Mouse (Mus musculus): ENCODE data around the gene Ccr6. TPM values are rescaled to one million over a fixed set of nuclear protein-coding genes. Genes with fewer than 3 reads are reported as not detected.

Gene Ccr6
- polyA plus RNA-seq, 1 experiment from 2014 or later: not detected

GRCm38 (mm10) chr17:8276071-8276470 lies 40.2 kb downstream of the Ccr6 start:
- Histone ChIP-seq H3K27me3 (ENCODE audit: low read depth, poor library complexity, severe bottlenecking) (0 out of 2 replicates have a peak, but pooled peaks cover 10% of the 10 kb centered on the region), H3K4me1 (no peaks in the 10 kb centered on the region), H3K4me3 (no peak overlapping the region), H3K27ac (replicated peaks) (no peak overlapping the region), H3K36me3 (no peaks in the 10 kb centered on the region), H3K9me3 (replicated peaks) (no peaks in the 10 kb centered on the region)
- no peak for DNase-seq (ENCODE audit: low spot score)
- whole genome bisulfite sequencing: 71% methylated on average over 4 of the region's 4 CpGs

GRCm38 (mm10) chr17:8276680-8277079 lies 40.8 kb downstream of the Ccr6 start:
- Histone ChIP-seq H3K27ac (replicated peaks) (no peak overlapping the region), H3K4me3 (no peak overlapping the region), H3K27me3 (ENCODE audit: low read depth, poor library complexity, severe bottlenecking) (0 out of 2 replicates have a peak, but pooled peaks cover 10% of the 10 kb centered on the region), H3K4me1 (no peaks in the 10 kb centered on the region), H3K36me3 (no peaks in the 10 kb centered on the region), H3K9me3 (replicated peaks) (no peaks in the 10 kb centered on the region)
- no peak for DNase-seq (ENCODE audit: low spot score)
- 82% methylated on average over 7 of the region's 7 CpGs for WGBS

DNA sequence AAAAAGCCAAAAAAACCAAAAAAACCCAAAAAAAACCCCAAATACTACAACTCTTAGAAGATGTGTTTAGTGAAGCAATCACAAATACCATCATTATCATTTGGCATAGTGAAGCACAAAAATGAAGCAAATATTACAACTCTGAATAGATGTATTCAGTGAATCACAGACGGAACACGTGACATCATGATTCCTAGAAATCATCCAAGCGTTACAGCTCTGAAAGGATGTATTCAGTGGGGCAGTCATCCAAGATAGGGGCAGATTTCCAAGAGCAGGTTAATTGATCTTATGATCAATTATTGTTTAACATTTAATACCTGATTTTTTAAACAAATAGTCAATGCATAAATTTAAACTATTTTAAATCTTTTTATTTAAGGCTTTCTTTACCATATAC lies 41.4 kb downstream of the Ccr6 start:
- H3K9me3 ChIP-seq (replicated peaks): no peaks in the 10 kb centered on the region
- H3K27me3 ChIP-seq (ENCODE audit: low read depth, poor library complexity, severe bottlenecking): 0 out of 2 replicates have a peak, but pooled peaks cover 10% of the 10 kb centered on the region
- WGBS: 86% methylated on average over 3 of the region's 3 CpGs
- no peak overlapping the region for H3K4me3 ChIP-seq
- DNase-seq (ENCODE audit: low spot score): no peak
- no peaks in the 10 kb centered on the region for H3K4me1 ChIP-seq
- no peaks in the 10 kb centered on the region for H3K36me3 ChIP-seq
- no peak overlapping the region for H3K27ac ChIP-seq (replicated peaks)

- Histone ChIP-seq H3K4me3 (no peak overlapping the region), H3K27ac (replicated peaks) (no peak overlapping the region), H3K9me3 (replicated peaks) (no peaks in the 10 kb centered on the region), H3K4me1 (peaks cover 10% of the 10 kb centered on the region), H3K36me3 (no peaks in the 10 kb centered on the region), H3K27me3 (ENCODE audit: low read depth, poor library complexity, severe bottlenecking) (0 out of 2 replicates have a peak, but pooled peaks cover 10% of the 10 kb centered on the region)
- WGBS: 69% methylated on average over 3 of the region's 3 CpGs
- DNase-seq (ENCODE audit: low spot score): no peak
These were observed 42.5 kb downstream of the Ccr6 start for GRCm38 (mm10) chr17:8278356-8278755.

GRCm38 (mm10) chr17:8282821-8283525 lies 47.1 kb downstream of the Ccr6 start, which contains the start of gene Mpc1:
Gene Mpc1, plus strand, starts transcription at chr17:8282904.
- H3K27me3 ChIP-seq (ENCODE audit: low read depth, poor library complexity, severe bottlenecking): peaks cover 21% of the 10 kb centered on the region
- H3K9me3 ChIP-seq (replicated peaks): no peaks in the 10 kb centered on the region
- peaks cover 26% of the 10 kb centered on the region for H3K4me1 ChIP-seq
- H3K4me3 ChIP-seq: peak within 1 kb of the TSS; percentile 87
- DNase-seq (ENCODE audit: low spot score): peak; percentile 57
- no peaks in the 10 kb centered on the region for H3K36me3 ChIP-seq
- peak within 1 kb of the TSS; percentile 92 for H3K27ac ChIP-seq (replicated peaks)
- WGBS: 2% methylated on average over 35 of the region's 35 CpGs

- Histone ChIP-seq H3K36me3 (no peaks in the 10 kb centered on the region), H3K4me1 (peaks cover 26% of the 10 kb centered on the region), H3K27me3 (ENCODE audit: low read depth, poor library complexity, severe bottlenecking) (peaks cover 21% of the 10 kb centered on the region), H3K9me3 (replicated peaks) (no peaks in the 10 kb centered on the region), H3K4me3 (peak overlapping the region; percentile 87), H3K27ac (replicated peaks) (peak overlapping the region; percentile 92)
- WGBS: under 1% methylated on average over 77 of the region's 77 CpGs
- DNase-seq (ENCODE audit: low spot score): peak; percentile 95
These were observed 47.8 kb downstream of the Ccr6 start for GRCm38 (mm10) chr17:8283526-8284253.

DNA sequence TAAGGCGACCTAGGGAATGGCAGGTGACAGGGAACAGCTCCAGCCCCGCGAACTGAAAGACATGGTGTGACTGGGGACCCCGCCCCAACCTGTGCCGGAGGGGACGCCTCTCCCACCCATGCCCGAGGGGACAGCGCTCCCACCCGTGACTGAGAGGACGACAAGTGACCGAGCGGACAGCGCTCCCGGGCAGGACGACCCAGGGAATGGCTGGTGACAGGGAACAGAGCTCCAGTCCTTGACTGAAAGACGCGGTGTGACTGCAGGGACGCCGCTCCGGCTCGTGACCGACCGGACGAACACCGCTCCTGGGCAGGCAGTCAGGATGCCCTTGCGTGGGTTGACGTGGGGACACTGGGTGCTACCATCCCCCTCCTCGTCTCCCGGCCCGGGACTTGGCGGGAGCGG lies 48.4 kb downstream of the Ccr6 start:
- H3K9me3 ChIP-seq (replicated peaks): no peaks in the 10 kb centered on the region
- H3K4me3 ChIP-seq: peak overlapping the region; percentile 87
- peaks cover 26% of the 10 kb centered on the region for H3K4me1 ChIP-seq
- WGBS: 1% methylated on average over 32 of the region's 32 CpGs
- H3K36me3 ChIP-seq: no peaks in the 10 kb centered on the region
- peaks cover 21% of the 10 kb centered on the region for H3K27me3 ChIP-seq (ENCODE audit: low read depth, poor library complexity, severe bottlenecking)
- peak overlapping the region; percentile 92 for H3K27ac ChIP-seq (replicated peaks)
- DNase-seq (ENCODE audit: low spot score): peak; percentile 26

DNA sequence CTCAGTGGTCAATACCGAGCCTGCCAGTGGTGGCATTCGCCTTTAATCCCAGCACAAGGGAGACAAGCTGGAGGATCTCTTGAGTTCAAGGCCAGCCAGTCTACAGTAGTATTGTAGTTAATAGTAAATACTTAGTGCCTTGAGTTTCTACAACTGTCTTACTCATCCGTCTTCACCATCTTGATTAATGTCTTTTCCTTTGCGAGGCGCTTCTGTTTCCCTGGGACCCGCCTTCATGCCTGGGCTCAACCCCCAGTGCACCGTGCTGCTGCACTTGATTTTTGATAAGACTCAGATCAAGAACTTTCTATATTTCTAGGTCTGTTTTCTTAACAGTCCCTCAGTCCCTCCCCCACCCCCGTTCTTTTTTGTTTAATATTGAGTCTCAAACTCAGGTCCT lies 49.2 kb downstream of the Ccr6 start:
- Histone ChIP-seq H3K36me3 (0 out of 2 replicates have a peak, but pooled peaks cover 3% of the 10 kb centered on the region), H3K4me1 (peaks cover 26% of the 10 kb centered on the region), H3K27ac (replicated peaks) (no peak overlapping the region), H3K27me3 (ENCODE audit: low read depth, poor library complexity, severe bottlenecking) (peaks cover 21% of the 10 kb centered on the region), H3K4me3 (peak overlapping the region; percentile 87), H3K9me3 (replicated peaks) (no peaks in the 10 kb centered on the region)
- DNase-seq (ENCODE audit: low spot score): no peak
- 48% methylated on average over 8 of the region's 8 CpGs for WGBS

- no peak for DNase-seq (ENCODE audit: low spot score)
- no peaks in the 10 kb centered on the region for H3K9me3 ChIP-seq (replicated peaks)
- H3K4me1 ChIP-seq: peaks cover 26% of the 10 kb centered on the region
- 0 out of 2 replicates have a peak, but pooled peaks cover 3% of the 10 kb centered on the region for H3K36me3 ChIP-seq
- 89% methylated on average over 4 of the region's 4 CpGs for WGBS
- no peak overlapping the region for H3K27ac ChIP-seq (replicated peaks)
- H3K4me3 ChIP-seq: no peak overlapping the region
- peaks cover 21% of the 10 kb centered on the region for H3K27me3 ChIP-seq (ENCODE audit: low read depth, poor library complexity, severe bottlenecking)
These were observed 51.1 kb downstream of the Ccr6 start for GRCm38 (mm10) chr17:8286987-8287386.

- peaks cover 1% of the 10 kb centered on the region; the same call in 1 of the 2 replicates for H3K4me1 ChIP-seq
- 83% methylated on average over 3 of the region's 3 CpGs for WGBS
- no peak overlapping the region for H3K27ac ChIP-seq (replicated peaks)
- H3K4me3 ChIP-seq: no peak overlapping the region
- H3K36me3 ChIP-seq: 0 out of 2 replicates have a peak, but pooled peaks cover 3% of the 10 kb centered on the region
- DNase-seq (ENCODE audit: low spot score): no peak
- no peaks in the 10 kb centered on the region for H3K9me3 ChIP-seq (replicated peaks)
- peaks cover 11% of the 10 kb centered on the region for H3K27me3 ChIP-seq (ENCODE audit: low read depth, poor library complexity, severe bottlenecking)
These were observed 54.3 kb downstream of the Ccr6 start for GRCm38 (mm10) chr17:8289993-8290679.

DNA sequence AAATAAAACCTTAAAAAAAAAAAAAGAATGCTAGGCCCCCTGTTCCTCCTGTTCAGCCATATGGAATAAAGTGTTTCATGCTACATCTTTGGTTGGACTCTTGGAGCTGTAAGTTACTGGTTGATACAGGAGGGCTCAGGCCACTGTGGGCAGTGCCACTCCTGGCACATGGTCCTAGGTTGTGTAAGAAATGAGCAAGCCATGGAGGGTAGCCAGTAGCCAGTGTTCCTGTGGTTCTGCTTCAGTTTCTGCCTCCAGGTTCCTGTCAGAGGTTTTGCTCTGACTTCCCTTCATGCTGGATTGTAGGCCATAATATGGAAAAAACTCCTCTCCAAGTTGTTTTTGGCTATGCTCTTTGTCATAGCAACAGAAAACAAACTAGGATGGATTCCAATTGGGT lies 54.9 kb downstream of the Ccr6 start:
- no peaks in the 10 kb centered on the region for H3K4me1 ChIP-seq
- no peaks in the 10 kb centered on the region for H3K9me3 ChIP-seq (replicated peaks)
- no peak overlapping the region for H3K4me3 ChIP-seq
- 0 out of 2 replicates have a peak, but pooled peaks cover 3% of the 10 kb centered on the region for H3K36me3 ChIP-seq
- H3K27me3 ChIP-seq (ENCODE audit: low read depth, poor library complexity, severe bottlenecking): peaks cover 5% of the 10 kb centered on the region
- DNase-seq (ENCODE audit: low spot score): no peak
- no peak overlapping the region for H3K27ac ChIP-seq (replicated peaks)

DNA sequence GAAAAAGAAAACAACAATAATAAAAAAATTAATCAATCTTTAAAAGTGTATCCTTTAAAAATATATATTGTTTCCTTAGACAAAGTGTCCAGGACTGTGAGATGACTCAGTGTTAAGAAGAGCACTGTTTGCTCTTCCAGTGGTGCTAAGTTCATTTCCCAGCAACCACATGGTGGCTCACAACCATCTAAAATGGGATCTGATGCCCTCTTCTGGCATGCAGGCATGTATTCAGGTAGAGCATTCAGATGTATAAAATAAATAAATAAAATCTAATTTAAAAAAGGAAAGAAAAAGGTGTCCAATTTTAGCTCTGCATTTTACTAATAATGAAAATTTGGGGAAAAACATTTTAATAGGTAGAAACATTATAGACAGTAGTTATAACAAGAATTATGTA lies 60.0 kb downstream of the Ccr6 start:
- Histone ChIP-seq H3K27me3 (ENCODE audit: low read depth, poor library complexity, severe bottlenecking) (no peaks in the 10 kb centered on the region), H3K36me3 (no peaks in the 10 kb centered on the region; the same call in 1 of the 2 replicates), H3K9me3 (replicated peaks) (no peaks in the 10 kb centered on the region), H3K4me1 (no peaks in the 10 kb centered on the region), H3K4me3 (no peak overlapping the region), H3K27ac (replicated peaks) (no peak overlapping the region)
- DNase-seq (ENCODE audit: low spot score): no peak
